Mouse (Mus musculus): ENCODE results near the gene Samhd1. TPM values are rescaled to one million over a fixed set of nuclear protein-coding genes. Genes with fewer than 3 reads are reported as not detected.

Samhd1 gene
- total and polyA plus RNA-seq, 2 experiments from 2014 or later = 13.0 to 22.6 TPM

DNA sequence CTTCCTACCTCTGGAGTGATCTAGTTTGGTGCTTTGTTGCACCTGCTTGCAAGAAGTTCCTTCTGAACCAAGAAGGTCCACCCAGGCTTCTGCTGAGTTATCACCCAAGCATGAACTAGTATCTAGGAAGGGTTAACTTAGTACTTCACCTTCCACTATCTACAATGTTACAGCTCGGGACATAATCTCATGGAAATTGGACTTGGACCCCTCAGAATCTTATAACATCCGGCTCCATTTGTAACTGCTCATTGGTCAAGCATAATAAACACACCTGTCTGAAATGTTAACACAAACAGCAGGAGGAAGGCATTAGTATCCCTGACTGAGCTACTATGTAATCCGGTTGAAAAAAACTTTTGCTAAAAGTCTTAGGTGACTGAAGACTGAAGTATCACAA lies 7.7 kb downstream of the Samhd1 start:
- Histone ChIP-seq H3K4me3 (ENCODE audit: low read depth, low read length) (no peak overlapping the region), H3K9me3 (replicated peaks; ENCODE audit: control insufficient read depth, low read length) (no peaks in the 10 kb centered on the region), H3K4me1 (ENCODE audit: control insufficient read depth, insufficient read depth) (no peaks in the 10 kb centered on the region), H3K4me2 (ENCODE audit: low read depth, low read length) (no peak overlapping the region), H3K36me3 (replicated peaks; ENCODE audit: control insufficient read depth, insufficient read depth, low read length) (peaks cover 29% of the 10 kb centered on the region), H3K27me3 (ENCODE audit: control insufficient read depth, insufficient read depth, low read length) (no peaks in the 10 kb centered on the region), H3K9ac (replicated peaks; ENCODE audit: low read depth, low read length) (no peak overlapping the region), H3K27ac (ENCODE audit: low read depth) (no peak overlapping the region)
- WGBS = 79% methylated on average over 3 of the region's 3 CpGs
- ATAC-seq (ENCODE audit: insufficient read depth, low read depth) (no peak), DNase-seq (ENCODE audit: low spot score) (no peak)
- TF ChIP-seq CTCF (IDR thresholded peaks at IDR 0.05; ENCODE audit: low read depth) (no peak), EP300 (IDR thresholded peaks at IDR 0.05; ENCODE audit: low read depth) (no peak)

DNA sequence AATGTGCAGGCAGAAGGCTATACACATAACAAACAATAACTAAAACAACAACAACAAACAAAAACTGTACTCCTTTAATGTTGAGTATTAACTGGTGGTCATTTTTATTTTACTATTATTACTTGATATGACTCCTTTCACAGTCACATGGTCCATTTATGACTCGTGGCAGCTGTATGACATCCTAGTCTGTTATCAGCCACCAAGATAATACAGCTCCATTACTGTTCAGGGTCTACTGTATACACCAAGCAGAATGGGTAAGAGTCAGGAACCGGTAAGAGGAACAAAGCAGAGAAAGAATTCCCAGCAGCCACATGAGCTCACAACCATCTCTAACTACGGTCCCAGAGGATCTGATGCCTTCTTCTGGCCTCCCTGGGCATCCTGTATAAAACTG lies 9.8 kb downstream of the Samhd1 start:
- DNase-seq (ENCODE audit: low spot score) (no peak), ATAC-seq (ENCODE audit: insufficient read depth, low read depth) (no peak)
- Histone ChIP-seq H3K27me3 (ENCODE audit: control insufficient read depth, insufficient read depth, low read length) (no peaks in the 10 kb centered on the region), H3K9me3 (replicated peaks; ENCODE audit: control insufficient read depth, low read length) (no peaks in the 10 kb centered on the region), H3K4me1 (ENCODE audit: control insufficient read depth, insufficient read depth) (no peaks in the 10 kb centered on the region), H3K9ac (replicated peaks; ENCODE audit: low read depth, low read length) (no peak overlapping the region), H3K36me3 (replicated peaks; ENCODE audit: control insufficient read depth, insufficient read depth, low read length) (peaks cover 41% of the 10 kb centered on the region), H3K4me2 (ENCODE audit: low read depth, low read length) (no peak overlapping the region), H3K27ac (ENCODE audit: low read depth) (no peak overlapping the region), H3K4me3 (ENCODE audit: low read depth, low read length) (no peak overlapping the region)
- WGBS = 52% methylated on average over 3 of the region's 3 CpGs
- TF ChIP-seq CTCF (IDR thresholded peaks at IDR 0.05; ENCODE audit: low read depth) (no peak), EP300 (IDR thresholded peaks at IDR 0.05; ENCODE audit: low read depth) (no peak)

DNA sequence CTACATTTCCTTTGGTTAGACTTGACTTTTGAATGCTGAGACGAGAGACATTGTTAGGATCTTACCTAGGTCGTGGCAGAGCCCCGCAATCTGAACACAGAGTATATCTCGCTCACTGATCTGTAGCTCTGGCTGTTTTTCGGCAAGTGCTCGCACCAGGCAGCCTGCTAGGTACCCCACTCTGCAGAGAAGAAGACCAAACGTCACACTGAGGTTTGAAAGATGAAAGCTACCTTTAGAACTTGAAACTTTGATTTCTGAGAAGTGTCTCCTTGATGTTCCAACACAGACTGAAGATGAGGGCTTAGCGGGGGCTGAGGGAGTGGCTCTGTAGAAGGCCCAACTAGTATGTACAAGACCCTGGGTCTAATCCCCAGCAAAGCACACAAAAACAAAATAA lies 13.3 kb downstream of the Samhd1 start:
- no peak overlapping the region for H3K4me3 ChIP-seq (ENCODE audit: low read depth, low read length)
- H3K9ac ChIP-seq (replicated peaks; ENCODE audit: low read depth, low read length) = no peak overlapping the region
- TF ChIP-seq CTCF (IDR thresholded peaks at IDR 0.05; ENCODE audit: low read depth) (no peak), EP300 (IDR thresholded peaks at IDR 0.05; ENCODE audit: low read depth) (no peak)
- H3K36me3 ChIP-seq (replicated peaks; ENCODE audit: control insufficient read depth, insufficient read depth, low read length) = peaks cover 39% of the 10 kb centered on the region
- no peak overlapping the region for H3K4me2 ChIP-seq (ENCODE audit: low read depth, low read length)
- no peaks in the 10 kb centered on the region for H3K27me3 ChIP-seq (ENCODE audit: control insufficient read depth, insufficient read depth, low read length)
- DNase-seq (ENCODE audit: low spot score) = no peak
- WGBS = 80% methylated on average over 8 of the region's 8 CpGs
- no peak overlapping the region for H3K27ac ChIP-seq (ENCODE audit: low read depth)
- no peak for ATAC-seq (ENCODE audit: insufficient read depth, low read depth)
- no peaks in the 10 kb centered on the region for H3K4me1 ChIP-seq (ENCODE audit: control insufficient read depth, insufficient read depth)
- no peaks in the 10 kb centered on the region for H3K9me3 ChIP-seq (replicated peaks; ENCODE audit: control insufficient read depth, low read length)

DNA sequence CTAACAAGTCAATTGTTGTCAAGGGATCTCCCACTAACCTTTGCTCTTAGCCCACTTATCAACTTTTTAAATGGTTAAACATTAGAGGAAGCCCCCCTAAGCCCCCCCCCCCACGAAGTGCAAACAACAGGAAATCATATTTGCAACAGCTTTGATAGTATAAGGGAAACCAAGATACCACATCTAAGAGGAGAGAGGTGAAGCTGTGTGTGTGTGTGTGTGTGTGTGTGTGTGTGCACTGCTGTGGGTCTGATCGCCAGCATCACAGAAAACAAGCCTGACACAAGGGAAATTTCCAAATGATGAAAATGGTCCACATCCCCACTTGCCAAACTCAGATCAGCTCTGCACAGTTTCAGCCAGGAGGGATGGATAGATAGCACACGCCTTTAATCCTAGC lies 16.0 kb downstream of the Samhd1 start:
- DNase-seq (ENCODE audit: low spot score) = no peak

DNA sequence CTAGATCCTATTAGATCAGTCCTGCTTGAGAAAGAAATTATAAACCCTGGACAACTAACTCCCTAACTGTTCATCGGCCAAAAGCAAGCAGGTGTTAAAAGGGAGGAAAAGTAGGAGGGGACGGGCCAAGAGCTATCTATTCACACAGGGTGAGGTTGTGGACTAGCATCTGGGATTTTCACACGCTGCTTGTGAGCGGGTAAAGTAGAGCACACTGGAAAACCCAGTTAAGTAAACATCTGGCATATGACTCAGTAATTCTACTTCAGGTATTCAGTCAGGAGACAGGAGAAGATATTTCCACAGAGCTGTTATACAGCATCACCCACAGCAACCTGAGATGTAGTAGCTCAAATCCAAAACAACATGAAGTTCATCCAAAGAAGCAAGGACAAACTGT lies 16.5 kb downstream of the Samhd1 start:
- no peak overlapping the region for H3K4me2 ChIP-seq (ENCODE audit: low read depth, low read length)
- H3K36me3 ChIP-seq (replicated peaks; ENCODE audit: control insufficient read depth, insufficient read depth, low read length) = peaks cover 34% of the 10 kb centered on the region
- ATAC-seq (ENCODE audit: insufficient read depth, low read depth) = no peak

More for the DNA sequence above, 16.0 kb downstream of the Samhd1 start:
- H3K9ac ChIP-seq (replicated peaks; ENCODE audit: low read depth, low read length) = no peak overlapping the region
- peaks cover 29% of the 10 kb centered on the region for H3K36me3 ChIP-seq (replicated peaks; ENCODE audit: control insufficient read depth, insufficient read depth, low read length)
- no peak for TF ChIP-seq CTCF (IDR thresholded peaks at IDR 0.05; ENCODE audit: low read depth)
- TF ChIP-seq EP300 (IDR thresholded peaks at IDR 0.05; ENCODE audit: low read depth) = no peak
- ATAC-seq (ENCODE audit: insufficient read depth, low read depth) = no peak
- no peak overlapping the region for H3K4me2 ChIP-seq (ENCODE audit: low read depth, low read length)
- H3K4me1 ChIP-seq (ENCODE audit: control insufficient read depth, insufficient read depth) = no peaks in the 10 kb centered on the region
- H3K9me3 ChIP-seq (replicated peaks; ENCODE audit: control insufficient read depth, low read length) = no peaks in the 10 kb centered on the region
- 63% methylated on average over 3 of the region's 3 CpGs for WGBS
- H3K27ac ChIP-seq (ENCODE audit: low read depth) = no peak overlapping the region
- no peak overlapping the region for H3K4me3 ChIP-seq (ENCODE audit: low read depth, low read length)
- no peaks in the 10 kb centered on the region for H3K27me3 ChIP-seq (ENCODE audit: control insufficient read depth, insufficient read depth, low read length)

DNA sequence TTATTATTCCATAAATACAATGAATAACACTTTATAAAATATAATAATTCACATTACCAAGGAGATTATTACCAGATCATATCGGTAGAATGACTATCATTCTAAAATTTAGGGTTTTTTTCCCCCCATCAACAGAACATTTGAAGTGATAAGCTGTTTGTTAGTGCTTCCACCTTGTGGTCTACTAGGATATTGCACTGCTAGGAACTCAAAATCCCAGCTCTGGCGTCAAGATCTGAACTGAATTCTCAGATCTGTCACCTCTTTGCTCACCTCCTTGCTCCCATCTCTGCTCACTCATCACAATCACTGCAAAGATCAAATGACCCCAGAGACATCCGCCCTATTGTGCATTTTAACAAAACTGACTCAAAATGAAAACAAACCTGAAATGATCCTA lies 18.1 kb downstream of the Samhd1 start:
- no peaks in the 10 kb centered on the region for H3K4me1 ChIP-seq (ENCODE audit: control insufficient read depth, insufficient read depth)
- TF ChIP-seq EP300 (IDR thresholded peaks at IDR 0.05; ENCODE audit: low read depth) (no peak), CTCF (IDR thresholded peaks at IDR 0.05; ENCODE audit: low read depth) (peak; percentile 69)
- no peak overlapping the region for H3K4me3 ChIP-seq (ENCODE audit: low read depth, low read length)
- H3K27me3 ChIP-seq (ENCODE audit: control insufficient read depth, insufficient read depth, low read length) = no peaks in the 10 kb centered on the region
- H3K9ac ChIP-seq (replicated peaks; ENCODE audit: low read depth, low read length) = no peak overlapping the region
- no peaks in the 10 kb centered on the region for H3K9me3 ChIP-seq (replicated peaks; ENCODE audit: control insufficient read depth, low read length)
- ATAC-seq (ENCODE audit: insufficient read depth, low read depth) (no peak), DNase-seq (ENCODE audit: low spot score) (no peak)
- peaks cover 39% of the 10 kb centered on the region for H3K36me3 ChIP-seq (replicated peaks; ENCODE audit: control insufficient read depth, insufficient read depth, low read length)
- H3K27ac ChIP-seq (ENCODE audit: low read depth) = no peak overlapping the region
- H3K4me2 ChIP-seq (ENCODE audit: low read depth, low read length) = no peak overlapping the region
- 13% methylated on average over 3 of the region's 3 CpGs for WGBS

More for the DNA sequence above, 16.5 kb downstream of the Samhd1 start:
- 70% methylated on average over 4 of the region's 4 CpGs for WGBS
- Histone ChIP-seq H3K9ac (replicated peaks; ENCODE audit: low read depth, low read length) (no peak overlapping the region), H3K9me3 (replicated peaks; ENCODE audit: control insufficient read depth, low read length) (no peaks in the 10 kb centered on the region), H3K4me1 (ENCODE audit: control insufficient read depth, insufficient read depth) (no peaks in the 10 kb centered on the region), H3K4me3 (ENCODE audit: low read depth, low read length) (no peak overlapping the region), H3K27ac (ENCODE audit: low read depth) (no peak overlapping the region), H3K27me3 (ENCODE audit: control insufficient read depth, insufficient read depth, low read length) (no peaks in the 10 kb centered on the region)
- DNase-seq (ENCODE audit: low spot score) = no peak
- TF ChIP-seq CTCF (IDR thresholded peaks at IDR 0.05; ENCODE audit: low read depth) (no peak), EP300 (IDR thresholded peaks at IDR 0.05; ENCODE audit: low read depth) (no peak)

All from heart, postnatal 0 days (tissue).